Mouse (Mus musculus): ENCODE measurements at regions not wholly inside any gene's neighbourhood (a gene's known extent, or its start where the extent isn't known, plus 50 kb on each side); places are given as distances from the start of the nearest gene placed in this dataset.

- TF ChIP-seq CHD2 (IDR thresholded peaks at IDR 0.05; ENCODE audit: low read depth, low read length) (no peak), HCFC1 (IDR thresholded peaks at IDR 0.05; ENCODE audit: borderline replicate concordance, insufficient read depth, low read length) (no peak)
Measured at GRCm38 (mm10) chr11:19546226-19546625, 377.9 kb upstream of the Spred2 start.

Data from ES-E14 (cell line).